Mouse (Mus musculus) adipocyte (in vitro differentiated cells): ENCODE measurements around the gene Dennd6a.

Source experiments
- DNase-seq: peaks from one replicate; pipeline ENCODE4 v3.0.0-alpha.2; 2016; ENCODE audit warnings: low spot score

Gene Dennd6a

GRCm38 (mm10) chr14:26571951-26572675 lies 1.5 kb upstream of the Dennd6a start:
- DNase-seq: peak; percentile 46

GRCm38 (mm10) chr14:26576255-26576780 lies 2.7 kb downstream of the Dennd6a start:
- no peak for DNase-seq

DNA sequence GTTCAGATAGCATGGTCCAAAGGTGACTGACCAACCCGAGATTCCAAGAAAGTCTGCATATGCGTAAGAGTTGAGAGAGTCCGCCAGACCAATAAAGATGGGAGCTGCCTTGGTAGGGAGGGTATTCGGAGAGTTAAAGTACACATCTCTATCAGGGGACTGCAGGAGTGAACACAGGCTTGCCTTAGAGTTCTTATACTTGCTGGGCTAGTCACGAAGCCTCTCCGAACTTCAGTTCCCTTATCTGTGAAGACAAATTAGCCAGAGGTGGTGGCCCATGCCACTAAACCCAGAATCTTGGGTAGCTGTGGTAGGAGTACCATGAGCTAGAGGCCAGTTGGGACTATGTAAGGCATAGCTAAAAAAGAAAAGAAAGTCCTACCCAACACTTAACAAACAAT lies 5.1 kb downstream of the Dennd6a start:
- DNase-seq: no peak

DNA sequence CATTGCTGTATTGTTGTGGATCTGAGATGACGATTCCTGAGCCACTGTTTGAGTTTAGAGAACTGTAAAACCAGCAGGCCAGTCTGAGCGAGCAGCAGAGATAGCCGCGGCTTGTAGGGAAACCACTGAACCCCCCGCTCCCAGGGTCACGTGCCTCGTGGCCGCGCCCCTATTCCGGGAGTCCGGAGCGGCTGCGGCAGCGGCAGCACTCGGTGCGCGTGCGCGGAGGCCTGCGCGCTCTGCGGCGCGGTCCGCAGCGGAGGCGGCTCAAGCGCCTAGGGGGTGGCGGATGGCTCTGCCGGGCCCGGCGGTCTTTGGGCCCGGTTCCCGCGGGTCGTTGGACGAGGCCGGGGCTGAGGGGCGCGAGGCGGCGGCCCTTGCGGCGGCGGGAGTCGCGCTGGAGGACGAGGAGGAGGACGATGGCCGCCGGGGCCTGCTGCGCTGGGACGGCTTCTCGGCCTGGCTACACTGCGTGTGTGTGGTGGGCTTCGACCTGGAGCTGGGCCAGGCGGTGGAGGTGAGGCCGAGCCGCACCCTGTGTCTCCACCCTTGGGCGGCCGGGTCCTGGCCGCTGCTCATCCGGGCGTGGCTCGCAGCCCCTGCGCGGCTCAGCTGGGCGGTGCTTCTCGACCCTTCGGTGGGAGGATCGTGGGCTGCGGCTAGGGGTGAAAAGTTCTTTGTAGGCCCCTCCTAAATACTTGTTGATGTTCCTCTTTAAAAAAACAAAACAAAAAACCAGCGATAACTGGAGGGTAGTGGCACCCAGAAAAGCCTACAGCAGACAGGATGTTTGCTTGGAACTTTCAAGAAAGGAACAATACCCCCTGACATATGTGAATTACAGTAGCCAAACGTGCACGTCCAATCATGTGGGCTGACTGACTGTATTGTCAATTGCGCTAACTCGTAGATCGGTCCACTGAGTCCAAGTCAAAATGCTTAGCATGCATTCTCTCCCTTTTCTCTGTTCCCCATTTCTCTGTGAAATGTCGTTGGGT lies 6.0 kb downstream of the Dennd6a start:
- peak; percentile 76 for DNase-seq

DNA sequence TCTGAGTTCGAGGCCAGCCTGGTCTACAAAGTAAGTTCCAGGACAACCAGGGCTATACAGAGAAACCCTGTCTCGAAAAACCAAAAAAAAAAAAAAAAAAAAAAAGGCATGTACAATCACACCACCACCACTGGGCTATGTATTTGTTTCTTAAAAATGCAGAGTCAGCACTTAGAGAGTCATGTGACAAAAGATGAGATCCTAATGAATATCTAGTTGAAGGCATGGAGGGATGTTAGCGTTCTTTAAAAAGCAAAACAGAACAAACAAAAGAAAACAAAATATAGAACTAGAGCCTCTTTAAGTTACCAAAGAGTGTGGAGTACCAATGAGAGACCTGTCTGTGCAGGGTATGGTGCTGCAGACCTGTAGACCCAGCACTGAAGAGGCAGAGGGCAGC lies 10.0 kb downstream of the Dennd6a start:
- no peak for DNase-seq

DNA sequence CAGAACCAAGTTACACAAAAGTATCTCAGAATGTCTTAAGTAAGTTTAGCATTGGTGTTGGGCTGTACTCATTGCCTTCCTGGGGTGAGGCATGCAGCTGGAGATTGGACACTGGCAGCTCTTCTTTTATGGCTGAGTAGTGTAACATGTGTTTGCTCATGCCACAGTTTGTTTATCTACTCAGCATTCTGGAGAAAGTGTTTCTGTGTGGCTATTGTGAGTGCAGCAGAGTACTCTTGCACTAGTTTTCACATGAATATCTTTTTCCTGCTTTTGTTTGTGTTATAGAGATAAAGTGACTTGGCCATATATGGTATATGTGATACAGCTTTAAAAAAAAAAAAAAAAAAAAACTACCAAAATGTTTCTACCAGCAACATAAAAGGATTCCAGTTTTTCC lies 13.5 kb downstream of the Dennd6a start:
- no peak for DNase-seq

- no peak for DNase-seq
Observed at GRCm38 (mm10) chr14:26591353-26591752, 17.7 kb downstream of the Dennd6a start.

GRCm38 (mm10) chr14:26593281-26593895 lies 19.7 kb downstream of the Dennd6a start:
- DNase-seq: no peak

DNA sequence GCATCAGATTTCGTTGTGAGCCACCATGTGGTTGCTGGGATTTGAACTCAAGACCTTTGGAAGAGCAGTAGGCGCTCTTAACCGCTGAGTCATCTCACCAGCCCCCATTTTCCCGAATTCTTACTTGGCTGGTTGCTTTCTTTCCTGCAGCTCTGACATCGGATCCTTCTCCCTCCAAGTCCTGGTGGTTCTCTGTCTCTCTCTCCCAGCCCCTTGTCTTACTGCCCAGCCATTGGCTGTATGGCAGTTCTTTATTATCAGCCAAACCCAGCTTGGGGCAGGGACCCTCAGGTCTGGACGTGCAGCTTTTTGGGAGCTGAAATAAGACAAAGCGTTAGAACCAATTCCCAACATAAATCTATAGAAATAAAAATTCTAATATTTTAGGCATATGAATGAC lies 21.5 kb downstream of the Dennd6a start:
- DNase-seq: no peak

DNA sequence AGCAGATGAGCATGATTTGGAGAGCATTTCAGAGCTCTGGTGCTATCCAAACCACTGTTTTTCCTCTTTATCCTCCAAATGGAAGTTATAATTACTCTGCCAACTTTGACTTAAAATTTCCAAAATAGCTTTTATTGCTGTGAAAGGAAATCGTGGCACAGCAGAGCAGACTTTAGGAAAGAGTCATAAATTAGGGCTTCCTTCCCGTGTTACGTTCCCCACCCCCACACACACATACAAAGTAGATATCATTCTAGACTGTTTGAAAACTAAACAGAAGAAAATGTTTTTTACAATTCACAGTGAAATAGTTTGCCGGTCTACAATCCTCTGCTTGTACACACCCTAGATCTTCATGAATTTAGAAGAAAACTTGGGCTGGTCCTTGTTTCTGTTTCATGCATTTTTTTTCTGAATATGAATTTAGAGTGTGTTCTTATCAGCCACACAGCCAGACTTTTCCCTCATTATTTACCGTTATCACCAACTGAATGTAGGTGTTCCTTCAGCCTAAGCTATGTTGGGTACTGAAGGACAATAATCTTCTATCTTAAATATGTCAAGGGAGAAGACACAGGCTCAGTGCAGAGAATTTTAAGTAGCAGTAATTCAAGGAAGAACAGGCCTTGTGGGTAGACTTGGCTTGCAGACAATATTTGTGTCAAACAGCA lies 22.2 kb downstream of the Dennd6a start:
- no peak for DNase-seq

- DNase-seq: no peak
Observed at GRCm38 (mm10) chr14:26605354-26605753, 31.7 kb downstream of the Dennd6a start.

- DNase-seq: no peak
Observed at GRCm38 (mm10) chr14:26609674-26610073, 36.0 kb downstream of the Dennd6a start.

- DNase-seq: no peak
Observed at GRCm38 (mm10) chr14:26610689-26611088, 37.0 kb downstream of the Dennd6a start.

DNA sequence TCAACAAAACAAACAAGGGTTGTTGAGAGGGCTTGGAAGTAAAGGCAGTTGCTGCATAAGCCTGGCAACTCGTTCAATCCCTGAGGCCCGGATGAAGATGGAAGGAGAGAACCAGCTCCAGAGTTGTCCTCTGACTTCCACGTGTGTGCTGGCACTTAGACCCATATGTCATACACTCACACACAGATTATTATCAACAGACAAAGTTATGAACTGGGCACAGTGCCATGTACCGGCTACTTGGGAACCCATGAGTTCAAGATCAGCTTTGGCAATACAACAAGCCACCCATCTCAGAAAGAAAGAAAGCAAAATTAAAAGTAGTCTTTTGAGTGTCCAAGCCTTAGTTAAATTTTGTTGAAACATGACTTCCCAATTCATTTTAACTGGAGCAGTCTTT lies 51.6 kb downstream of the Dennd6a start:
- no peak for DNase-seq

GRCm38 (mm10) chr14:26626605-26627140 lies 53.0 kb downstream of the Dennd6a start:
- DNase-seq: no peak

DNA sequence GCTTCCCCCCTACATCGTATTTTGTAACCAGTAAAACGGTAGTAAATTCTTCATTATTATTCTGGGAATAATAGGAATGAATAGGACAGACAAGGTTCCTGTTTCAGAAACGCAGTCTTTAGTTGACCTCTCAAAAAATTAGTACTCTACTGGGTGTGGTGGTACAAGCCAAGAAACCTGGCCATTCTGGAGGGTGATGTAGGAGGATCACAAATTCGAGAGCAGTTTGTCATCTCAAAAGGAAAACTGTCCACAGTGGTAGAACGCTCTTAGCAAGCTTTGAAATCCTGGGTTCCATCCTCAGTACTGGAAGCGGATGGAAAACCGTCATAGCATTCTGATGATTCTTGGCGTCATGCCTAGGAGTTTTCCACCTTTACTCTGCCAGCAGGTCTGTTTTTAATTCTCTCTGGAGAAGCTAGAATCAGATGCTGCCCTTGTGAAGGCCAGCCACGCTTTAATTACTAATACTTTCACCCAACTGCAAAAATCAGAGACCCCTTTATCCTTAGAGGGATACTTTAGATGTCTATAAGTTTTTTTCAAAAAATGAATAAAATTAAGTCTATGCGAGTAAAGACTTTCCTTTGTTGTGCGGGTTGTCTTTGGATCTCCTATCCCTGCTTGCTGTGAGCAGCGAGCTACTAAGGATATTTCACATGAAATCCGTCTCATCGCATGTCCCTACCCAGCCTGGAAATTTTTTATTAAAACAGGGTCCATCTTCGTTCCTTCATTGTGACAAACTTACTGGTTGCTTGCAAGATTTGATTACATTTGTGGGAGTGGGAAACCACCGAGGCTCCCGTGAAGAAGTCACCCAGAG lies 63.6 kb downstream of the Dennd6a start:
- DNase-seq: peak; percentile 62

DNA sequence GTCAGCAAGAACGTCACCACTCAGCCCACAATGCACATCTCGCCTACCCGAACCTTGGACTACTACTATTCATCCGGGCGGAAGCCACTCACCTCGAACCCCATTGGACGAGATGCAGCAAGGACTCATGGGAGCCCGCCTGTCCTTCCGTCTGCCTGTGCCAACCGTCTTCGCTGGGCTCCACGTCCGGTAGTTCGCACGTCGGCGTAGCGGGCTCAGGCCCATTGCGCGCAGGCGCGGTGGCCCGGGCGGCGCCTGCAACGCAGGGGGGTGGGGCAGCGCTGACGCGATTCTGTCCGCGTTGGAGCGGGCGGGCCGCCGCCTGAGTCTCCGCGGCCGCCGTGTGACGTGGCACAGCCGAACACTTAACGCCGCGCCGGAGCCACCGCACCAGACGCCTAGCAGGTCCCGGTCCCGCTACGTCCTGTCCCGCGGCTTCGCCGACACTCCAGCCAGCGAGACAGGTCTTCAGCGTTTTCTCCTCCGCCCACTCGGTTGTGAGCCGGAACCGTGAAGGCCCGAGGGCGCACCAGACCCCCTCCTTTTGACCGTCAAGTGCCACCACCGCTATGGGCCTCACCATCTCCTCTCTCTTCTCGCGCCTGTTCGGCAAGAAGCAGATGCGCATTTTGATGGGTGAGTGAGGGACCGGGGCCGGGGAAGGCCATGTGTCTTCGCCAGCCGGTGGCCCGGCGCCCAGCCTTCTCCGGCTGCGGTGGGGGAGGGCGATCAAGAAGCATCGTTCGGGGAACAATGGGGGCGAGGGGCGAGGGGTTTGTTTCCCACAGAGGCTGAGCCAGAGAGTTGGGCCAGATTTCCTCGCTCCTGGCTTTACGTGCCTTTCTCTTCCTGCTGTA lies 64.4 kb downstream of the Dennd6a start, which contains the start of gene Arf4:
Arf4 (plus strand) TSS at position 224 of the 857 bp plus-strand sequence.
- DNase-seq: peak; percentile 99

GRCm38 (mm10) chr14:26638708-26639084 lies 65.0 kb downstream of the Dennd6a start:
- DNase-seq: peak; percentile 67

DNA sequence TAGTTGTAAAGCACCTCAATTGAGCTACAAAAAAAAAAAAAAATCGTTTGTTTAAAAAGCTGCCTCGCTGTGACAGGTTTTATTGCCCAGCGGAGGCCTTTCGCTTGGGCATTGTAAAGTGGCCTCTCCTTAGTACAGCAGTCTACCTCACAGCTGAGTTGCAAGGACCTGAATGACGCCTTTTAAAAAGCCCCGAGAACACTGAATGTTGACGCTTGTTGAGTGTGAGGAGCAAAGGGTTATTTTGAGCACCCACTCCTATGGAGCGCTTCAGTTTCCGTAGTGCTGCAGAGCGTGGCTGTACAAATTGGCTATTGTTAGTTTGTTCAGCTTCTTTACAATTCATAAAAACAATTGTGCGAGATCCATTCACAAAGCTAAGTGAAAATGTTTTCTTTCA lies 65.6 kb downstream of the Dennd6a start:
- DNase-seq: peak; percentile 30

GRCm38 (mm10) chr14:26639961-26640360 lies 66.3 kb downstream of the Dennd6a start:
- peak; percentile 42 for DNase-seq
